Mouse (Mus musculus) left cerebral cortex, postnatal 4 days (tissue): Measurements from ENCODE around the gene Irak1bp1. TPM values are rescaled to one million over a fixed set of nuclear protein-coding genes. Genes with fewer than 3 reads are reported as not detected.

ENCODE experiments used
- DNase-seq: peaks from one replicate; pipeline ENCODE4 v3.0.0-alpha.2; 2022
- intact Hi-C: fragments of 180-260 bp; cut with DNase I; formaldehyde crosslinking; loops from one replicate; pipeline ENCODE4 v1.15.1; 2025
- total RNA-seq, 2 experiments: library from RNA; stranded (reverse); gene quantifications; 2 replicates each; pipeline ENCODE4 v1.2.3; 2021

The Irak1bp1 gene
- total RNA-seq, 2 experiments from 2014 or later, result 24.5 to 29.0 TPM

DNA sequence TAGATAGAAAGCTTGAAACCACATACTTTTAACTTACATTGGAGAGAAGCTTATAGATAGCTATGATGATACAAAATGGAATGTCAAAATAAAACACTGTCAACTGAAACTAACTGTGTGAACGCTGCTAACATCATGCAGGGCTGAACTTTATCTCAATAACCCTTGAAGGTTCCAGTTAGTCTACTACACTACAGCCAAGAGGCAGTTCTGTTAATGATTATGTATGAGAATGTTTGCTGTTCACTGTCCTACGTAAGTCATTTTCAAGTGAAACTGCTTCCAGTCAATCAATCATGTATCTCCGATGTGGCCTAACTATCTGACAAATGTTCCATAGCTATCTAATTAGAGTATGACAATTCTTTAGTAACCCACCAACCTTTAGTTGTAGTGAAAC lies 38.4 kb downstream of the Irak1bp1 start:
- intact Hi-C loops, result no loop called here
- no peak for DNase-seq

DNA sequence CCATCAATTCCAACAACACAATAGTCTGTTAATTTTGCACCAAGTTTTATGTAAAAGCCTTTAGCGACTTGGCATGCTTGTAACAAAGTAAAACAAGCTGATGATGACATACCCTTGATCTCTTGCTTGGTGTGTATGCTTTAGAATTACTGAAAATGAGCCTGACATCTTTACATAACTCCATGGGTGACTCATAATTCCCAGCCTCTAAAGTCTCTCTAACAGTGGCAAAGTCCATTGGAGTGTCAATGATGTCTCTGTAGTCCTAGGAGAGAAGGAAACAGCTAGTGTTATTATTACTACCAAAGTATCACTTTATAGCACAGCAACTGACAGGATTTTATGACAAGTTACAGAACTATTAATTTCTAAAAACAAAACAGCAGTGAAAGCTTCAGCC lies 47.7 kb downstream of the Irak1bp1 start:
- intact Hi-C loops, result no loop called here
- DNase-seq, result no peak

DNA sequence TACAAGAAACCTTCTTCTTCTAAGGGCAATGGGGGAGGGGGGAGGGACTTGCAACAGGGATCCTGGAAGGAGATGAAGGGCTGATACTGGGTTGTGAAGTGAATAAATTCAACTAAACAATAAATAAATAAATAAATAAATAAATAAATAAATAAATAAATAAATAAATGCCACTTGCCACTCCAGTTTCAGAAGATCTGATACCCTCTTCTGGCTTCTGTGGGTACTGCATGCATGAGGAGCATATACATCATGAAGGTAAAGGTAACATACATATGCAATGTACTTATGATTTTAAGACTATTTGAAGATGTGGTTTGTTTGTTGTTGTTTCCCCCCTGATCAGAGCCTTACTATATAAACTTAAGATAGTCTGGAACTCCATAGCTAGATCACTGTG lies 54.8 kb downstream of the Irak1bp1 start:
- no peak for DNase-seq
- intact Hi-C loops, result no loop called here

DNA sequence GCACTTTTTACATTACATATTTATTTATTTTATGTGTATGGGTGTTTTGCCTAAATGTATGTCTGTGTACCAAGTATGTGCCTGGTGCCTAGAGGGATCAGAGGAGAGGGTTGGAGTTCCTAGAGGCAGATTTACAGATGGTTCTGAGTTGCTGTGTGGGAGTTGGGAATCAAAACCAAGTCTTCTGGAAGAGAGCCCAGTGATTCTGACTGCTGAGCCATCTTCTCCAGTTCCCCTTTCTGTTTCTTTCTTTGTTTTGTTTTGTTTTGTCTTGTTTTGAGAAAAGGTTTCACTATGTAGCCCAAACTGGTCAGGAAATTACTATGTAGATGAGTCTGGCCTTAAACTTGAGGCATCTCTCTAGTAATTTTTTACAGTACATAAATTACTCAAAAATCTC lies 59.3 kb downstream of the Irak1bp1 start:
- intact Hi-C loops, result no loop called here
- DNase-seq, result no peak

Other genes with a start within 250 kb of the Irak1bp1 start
- gene Phip, start 146.0 kb downstream of the Irak1bp1 start, total RNA-seq, result 10 to 100 TPM; 72.2 to 86.3 TPM